Mouse (Mus musculus) right cerebral cortex, postnatal 25 days (tissue): Measurements from ENCODE around the gene Ckb.

Source experiments
- DNase-seq: peaks from one replicate; pipeline ENCODE4 v3.0.0; 2022

The Ckb gene

DNA sequence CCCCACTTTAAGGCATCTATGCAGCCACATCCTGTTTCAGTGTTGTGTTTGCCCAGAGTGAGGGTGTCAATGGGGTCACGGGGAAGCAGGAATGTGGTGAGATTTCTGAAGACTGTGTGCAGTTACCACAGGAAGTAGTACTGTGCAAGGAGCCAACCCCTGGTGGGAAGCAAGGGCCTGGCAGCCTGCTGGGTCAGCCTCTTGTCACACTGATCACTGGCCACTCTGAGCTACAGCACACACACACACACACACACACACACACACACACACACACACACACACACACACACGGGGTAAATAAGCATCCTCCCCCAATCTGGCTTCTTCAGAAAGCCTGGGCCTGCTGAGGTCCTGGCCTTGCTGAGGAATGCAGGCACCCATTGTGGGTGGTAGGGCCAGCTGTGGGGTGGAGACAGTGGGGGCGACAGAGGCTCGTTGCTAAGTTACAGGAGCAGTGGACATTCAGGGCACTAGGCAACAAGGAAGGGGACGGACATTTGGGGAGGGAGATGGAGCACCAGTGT is 19.3 kb upstream of the Ckb start:
- DNase-seq = no peak

DNA sequence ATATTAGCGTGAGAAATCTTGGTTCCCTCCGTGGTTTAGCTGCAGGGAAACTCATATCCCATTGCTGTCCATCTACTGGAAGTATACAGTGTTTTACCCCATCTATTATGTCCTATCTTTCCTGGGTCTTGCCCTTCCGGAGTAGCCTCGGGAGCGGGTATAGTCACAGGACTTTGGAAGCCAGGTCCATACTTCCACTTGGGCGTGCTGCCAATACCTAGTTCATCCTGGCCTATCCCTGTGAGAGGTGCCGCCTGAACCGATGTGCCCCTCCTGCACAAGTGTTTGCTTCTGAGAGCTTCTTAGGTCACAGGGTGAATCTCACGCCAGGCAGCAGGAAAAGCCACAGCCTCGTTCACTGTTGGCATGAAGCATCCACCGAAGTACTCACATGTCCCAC is 17.3 kb upstream of the Ckb start:
- no peak for DNase-seq

DNA sequence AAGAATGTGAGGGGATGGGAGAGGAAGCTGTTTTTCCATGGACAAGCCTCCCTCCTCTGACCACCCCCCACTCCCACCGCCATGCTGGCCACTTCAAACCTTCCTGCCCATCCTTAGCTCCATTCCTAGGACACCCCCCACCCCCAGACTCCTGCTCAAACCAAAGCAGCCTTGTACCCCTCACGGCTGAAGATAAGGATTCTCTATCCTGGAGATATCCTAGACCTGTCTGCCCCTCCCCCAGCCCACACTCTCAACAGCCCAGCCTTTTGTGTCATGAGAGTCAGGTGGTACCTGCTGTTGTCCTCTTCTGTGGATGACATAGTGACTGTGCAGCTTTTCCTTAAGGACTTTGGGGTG is 15.9 kb upstream of the Ckb start:
- no peak for DNase-seq

DNA sequence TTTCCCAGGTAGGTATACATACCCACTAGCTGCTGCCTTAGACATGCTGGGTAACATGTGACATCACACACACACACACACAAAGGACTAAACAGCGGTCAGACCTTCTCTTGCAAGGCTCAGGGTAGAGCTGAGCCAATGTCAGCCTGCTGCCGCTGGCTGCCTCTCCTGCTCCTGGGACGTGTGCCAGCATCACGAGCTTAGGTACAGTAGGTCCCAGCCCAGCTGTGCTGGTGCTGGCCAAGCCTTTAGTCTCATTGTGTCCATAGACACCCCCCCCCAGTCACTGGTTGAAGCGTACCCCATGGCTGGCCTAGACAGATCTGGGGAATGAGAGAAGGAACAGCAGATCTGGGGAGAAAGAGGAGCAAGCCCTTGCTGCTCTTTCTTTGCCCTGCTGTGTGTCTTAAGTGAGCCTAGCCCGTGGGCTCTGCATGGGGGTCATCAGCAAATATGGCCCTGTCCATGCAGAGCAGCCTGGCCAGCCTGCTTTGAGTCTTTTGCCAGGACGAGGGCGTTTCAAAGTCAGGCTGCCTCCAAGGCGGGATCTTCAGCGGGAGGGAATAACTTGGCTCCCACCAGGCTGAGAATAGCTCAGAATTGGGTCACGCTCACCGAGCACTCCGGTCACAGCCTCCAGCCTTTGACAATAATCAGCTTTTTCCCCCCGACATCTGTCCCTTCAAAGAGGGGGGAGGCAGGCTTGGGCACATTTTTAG is 15.4 kb upstream of the Ckb start:
- DNase-seq = no peak

DNA sequence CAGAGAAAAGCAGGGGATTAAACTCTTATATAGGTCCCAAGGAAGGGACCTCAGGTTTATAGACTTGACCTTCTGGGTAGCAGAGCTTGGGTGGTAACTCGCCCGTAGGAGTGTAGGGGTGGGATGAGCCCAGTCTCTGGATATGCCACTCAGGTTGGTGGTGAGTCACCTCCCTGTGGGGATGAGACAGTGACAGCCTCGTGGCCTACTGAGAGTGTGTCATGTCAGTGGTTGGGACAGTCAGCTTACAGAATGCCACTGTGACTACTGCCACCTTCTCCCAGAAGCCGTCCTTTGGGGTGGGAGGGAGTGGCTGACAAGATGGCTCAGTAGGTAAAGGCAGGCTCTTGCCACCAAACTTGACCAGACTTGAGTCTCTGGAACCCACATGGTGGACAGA is 14.3 kb upstream of the Ckb start:
- no peak for DNase-seq

DNA sequence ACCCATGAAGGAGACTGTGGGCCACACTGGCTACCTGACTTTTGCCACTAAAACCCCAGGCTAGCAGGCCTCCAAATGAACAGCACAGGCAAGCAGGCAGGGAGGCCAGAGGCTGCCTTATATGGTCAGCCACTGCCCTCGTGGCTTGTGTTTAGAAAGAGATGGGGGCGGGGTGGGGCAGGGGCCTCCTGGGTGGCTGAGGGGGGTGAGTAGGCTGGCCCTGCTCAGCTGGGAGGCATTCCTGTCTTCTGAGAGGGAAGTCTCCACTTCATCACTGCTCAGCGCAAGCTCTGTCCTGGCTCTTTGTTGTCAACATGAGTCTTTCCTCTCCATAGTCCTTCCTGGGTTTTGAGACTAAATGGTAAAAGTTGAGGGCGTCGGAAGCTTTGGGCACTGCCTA is 10.7 kb upstream of the Ckb start:
- no peak for DNase-seq

DNA sequence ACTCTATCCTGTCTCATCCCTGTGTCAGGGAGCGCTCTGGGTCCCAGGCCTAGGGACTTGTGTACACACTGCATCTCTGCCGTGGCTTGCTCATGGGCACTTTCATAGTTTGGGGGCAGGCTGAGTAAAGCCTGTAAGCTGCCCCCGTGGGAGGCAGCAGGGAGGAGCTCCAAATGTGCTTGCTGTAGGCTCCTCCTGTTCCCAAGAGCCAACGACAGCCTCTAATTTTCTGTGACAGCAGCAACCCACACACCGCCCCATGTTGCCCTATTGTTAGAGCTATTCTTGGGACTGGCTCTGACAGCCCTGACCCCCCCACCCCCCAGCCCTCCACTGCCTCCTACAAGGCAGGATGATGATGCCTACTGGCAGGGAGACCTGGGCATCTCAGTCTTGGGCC is 9.9 kb upstream of the Ckb start:
- no peak for DNase-seq

DNA sequence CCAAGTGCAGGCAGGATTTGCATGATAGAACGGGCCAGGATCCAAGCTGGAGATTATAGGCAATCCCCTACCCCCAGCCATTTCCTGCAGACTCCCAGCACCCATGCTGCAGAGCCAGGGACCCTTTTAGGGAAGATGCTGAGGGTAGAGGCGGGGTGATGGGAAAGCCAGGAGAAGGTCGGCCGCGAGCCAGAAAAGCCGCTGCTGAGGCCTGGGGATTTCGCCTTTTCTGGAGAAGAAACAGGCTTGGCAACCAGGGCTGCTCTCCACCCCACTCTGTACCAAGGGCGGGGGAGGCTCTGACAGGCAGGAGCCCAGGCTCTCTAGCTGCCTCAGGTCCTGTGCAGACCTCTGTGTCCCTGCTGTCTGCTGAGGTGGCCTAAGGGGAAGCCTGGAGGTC is 9.2 kb upstream of the Ckb start:
- no peak for DNase-seq

DNA sequence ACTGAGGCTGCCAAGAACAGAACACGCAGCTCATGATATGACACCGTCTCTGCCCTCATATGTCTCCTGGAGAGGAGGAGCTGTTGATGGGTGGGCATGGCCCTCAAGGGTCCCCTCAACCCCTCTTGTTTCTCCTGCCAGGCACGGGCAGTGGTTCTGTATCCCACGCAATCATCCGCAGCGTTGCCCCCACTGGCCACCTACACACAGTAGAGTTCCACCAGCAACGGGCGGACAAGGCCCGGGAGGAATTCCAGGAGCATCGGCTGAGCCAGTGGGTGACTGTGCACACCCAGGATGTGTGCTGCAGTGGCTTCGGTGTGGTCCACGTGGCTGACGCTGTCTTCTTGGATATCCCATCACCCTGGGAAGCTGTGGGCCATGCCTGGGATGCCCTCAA is 8.5 kb upstream of the Ckb start:
- DNase-seq = no peak

DNA sequence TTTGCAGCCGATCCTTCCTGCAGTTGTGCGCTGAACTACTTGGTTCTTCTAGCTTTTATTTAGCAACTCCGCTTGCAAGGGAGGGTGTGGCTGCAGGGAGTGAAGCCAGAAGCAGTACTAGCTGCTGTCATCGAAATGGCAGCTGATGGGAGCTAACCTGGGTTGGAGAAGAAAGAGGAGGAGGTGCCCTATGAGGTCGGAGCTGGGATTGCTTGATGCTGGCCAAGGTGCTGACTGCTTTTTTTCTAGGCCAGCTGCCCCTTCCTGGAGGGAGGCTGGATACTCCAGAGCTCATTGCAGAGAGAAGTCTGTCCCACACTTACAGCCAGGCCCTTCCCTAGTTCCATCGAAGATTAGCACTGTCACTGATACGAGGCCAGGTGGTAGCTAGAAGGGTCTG is 6.9 kb upstream of the Ckb start:
- DNase-seq = no peak

DNA sequence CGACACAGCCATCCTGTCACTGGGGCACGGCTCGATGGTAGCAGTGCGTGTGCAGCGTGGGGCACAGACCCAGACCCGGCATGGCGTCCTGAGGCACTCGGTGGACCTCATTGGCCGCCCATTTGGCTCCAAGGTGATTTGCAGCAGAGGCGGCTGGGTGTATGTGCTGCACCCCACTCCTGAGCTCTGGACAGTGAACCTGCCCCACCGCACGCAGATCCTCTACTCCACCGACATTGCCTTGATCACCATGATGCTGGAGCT is 6.5 kb upstream of the Ckb start:
- no peak for DNase-seq

DNA sequence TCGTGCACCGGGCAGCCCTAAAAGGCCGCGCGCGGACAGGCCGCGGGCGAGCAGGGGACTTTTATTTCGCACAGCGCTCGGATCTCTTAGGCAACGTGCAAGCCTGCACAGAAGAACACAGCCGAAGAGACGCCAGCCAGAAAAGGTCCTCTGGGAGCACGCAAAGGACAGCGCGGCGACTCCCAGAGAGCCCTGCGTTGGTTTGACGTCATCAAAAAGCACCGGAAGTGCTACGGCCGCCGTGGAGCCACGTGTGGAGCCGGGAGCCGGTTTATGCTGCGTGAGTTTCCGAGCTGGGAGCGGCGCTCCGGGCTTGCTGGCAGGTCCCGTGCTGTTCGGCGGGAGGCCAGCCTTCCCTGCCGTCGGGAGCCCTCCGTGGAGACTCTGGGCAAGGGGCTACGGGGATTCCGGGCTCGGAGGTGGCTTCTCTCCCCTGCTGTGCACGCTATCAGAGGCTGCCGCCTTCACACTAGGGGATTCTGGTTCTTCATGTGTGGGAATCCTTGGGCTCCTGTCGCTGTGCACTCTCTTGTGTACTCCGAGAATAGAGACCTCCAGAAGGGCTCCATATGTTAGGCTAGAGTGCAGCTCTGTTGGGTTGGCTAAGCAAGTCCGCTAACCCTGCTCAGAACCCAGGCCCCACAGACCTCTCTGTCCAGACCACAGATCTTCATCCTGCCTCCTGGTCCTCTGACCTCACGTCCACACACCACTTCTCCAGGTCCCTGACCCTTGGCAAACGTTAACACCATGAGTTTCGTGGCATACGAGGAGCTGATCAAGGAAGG is 5.9 kb upstream of the Ckb start, which contains the start of gene Trmt61a:
Gene Trmt61a, plus strand, starts transcription at position 224 of the 788 bp plus-strand sequence.
- peak; percentile 88 for DNase-seq

DNA sequence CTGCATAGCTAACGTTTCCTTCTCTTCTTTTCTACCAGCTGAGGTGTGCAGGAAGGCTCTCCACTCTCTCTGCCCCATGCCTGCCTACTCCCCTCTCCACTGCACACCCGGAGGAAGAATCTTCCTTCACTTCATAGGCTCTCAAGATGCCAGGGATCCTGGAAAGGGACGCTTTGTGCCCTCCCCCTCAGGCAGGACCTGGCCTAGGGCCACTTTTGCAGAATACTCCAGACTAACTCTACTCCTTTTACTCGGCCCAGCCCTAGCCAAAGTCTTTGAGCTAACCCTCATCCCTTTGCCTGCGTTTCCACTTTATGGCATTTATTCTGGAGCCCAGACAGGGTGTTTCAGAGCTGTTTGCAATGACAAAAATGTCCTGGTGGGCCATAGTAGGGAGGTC is 5.3 kb upstream of the Ckb start:
- DNase-seq = no peak

DNA sequence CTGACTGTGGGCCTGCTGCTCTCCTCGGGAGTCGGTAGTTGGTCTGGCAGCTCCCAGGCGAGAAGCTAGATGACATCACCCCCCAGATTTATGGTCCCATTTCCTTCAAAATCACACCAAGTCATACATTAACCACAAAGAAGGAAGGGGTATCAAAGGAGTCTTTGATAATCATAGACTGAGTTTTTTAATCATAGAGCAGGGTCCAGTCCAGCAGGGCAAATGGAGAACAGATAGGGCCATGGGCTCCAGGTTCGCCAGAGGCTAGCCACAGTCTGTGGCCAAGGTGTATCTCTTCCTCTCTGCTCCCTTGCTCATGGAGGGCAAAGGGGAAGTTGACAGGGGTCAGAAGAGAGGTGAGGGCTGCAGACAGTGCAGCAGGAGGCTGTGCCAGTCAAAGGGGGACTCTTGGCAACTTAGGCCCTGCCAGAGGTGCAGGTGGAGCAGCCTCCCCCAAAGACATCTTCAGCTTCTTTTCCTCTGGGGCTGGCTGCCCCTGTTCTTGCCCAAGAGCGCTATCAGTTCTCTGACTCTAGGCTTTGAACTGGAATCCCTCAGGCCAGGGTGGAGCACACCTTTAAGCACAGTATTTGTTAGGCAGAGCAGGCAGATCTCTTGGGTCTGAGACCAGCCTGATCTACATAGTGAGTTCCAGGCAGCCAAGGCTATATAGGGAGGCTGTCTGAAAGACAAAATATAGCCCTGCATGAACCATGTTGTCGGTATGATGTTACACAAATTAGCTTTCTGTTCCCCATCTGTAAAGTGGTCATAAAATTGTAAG is 3.9 kb upstream of the Ckb start:
- no peak for DNase-seq

DNA sequence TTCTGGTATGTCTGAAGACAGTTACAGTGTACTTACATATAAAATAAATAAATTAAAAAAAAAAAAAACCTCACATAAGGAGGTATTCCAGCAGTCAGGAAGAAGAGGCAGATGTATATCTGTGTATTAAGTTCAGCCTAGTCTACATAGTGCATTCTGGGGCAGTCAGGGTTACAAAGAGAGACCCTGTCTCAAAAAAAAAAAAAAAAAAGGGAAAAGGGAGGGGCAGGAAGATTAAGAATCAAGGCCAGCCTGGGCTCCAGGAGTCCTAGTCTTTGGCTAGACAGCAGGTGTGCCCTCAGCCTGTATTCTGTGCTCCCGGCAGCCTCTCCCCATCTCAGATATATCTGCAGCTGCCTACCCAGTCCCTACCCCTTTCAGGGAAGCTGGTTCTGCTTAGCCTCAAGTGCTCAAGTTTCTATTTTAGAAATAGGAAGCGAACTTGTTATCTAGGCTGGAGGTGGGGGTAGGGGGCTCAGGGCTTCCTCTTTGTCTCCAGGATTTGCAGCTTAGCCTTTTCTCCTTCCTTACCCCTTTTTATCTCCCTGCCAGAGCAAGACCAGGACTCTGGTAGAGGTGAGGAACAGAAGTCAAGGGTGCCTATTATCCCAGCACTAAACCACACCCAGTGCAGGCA is 2.8 kb upstream of the Ckb start:
- DNase-seq = no peak

DNA sequence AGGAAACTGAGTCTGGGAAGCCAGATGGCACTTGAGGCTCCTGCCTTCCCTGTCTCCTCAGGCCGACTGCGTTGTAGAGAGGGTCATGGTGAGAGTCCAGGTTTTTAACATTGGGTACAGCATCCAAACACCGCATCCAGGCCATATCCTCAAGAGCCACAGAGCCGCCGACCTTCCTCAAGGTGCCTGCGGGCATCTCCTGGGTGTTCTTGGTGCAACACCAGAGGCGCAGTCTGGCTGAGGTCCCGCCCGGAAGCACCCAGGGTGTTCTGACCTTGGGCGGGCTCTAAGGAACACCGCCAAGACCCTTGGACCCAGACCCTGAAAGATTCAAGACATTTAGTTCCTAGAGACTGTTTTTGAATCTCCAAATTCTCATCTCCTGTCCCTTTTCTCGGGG is 443 bp upstream of the Ckb start:
- no peak for DNase-seq

DNA sequence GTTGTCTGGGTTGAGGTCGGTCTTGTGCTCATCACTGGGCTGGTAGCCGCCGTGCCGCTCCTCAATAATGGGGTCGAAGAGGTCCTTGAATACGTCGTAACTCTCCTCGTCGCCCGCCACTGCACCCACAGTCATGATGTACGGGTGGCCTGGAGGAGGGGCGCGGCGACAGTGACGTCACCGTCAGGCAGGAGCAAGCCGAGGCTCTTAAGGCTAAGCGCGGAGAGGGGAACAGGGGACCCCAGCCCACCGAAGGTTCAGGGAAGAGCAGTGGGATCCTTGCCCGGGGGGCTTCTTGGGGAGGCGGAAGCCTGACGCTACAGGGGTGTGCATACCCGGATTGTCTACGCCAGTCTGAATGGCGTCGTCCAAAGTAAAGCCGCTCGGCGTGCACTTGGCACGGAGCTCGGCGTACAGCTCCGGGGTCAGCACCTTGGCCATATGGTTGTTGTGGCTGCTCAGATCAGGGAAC is 671 bp downstream of the Ckb start:
- DNase-seq = peak; percentile 82

DNA sequence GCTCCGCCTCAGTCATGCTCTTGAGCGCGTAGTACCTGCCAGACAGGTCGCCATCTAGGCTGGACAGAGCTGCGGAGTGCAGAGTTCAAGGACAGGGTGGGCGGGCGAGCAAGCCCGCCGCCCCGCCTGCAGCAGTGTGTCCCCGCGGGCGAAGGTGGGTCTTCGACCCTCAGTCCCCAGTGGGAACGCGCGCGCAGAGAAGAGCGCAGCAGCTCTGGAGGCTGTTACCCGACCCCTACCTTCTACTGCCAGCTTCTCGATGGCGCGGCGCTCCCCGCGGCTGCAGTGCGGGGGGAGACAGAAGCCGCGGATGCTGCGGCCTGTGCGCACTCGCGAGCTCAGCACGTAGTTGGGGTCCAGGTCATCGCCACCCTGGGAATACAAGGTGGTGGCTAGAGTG is 1.2 kb downstream of the Ckb start:
- no peak for DNase-seq

DNA sequence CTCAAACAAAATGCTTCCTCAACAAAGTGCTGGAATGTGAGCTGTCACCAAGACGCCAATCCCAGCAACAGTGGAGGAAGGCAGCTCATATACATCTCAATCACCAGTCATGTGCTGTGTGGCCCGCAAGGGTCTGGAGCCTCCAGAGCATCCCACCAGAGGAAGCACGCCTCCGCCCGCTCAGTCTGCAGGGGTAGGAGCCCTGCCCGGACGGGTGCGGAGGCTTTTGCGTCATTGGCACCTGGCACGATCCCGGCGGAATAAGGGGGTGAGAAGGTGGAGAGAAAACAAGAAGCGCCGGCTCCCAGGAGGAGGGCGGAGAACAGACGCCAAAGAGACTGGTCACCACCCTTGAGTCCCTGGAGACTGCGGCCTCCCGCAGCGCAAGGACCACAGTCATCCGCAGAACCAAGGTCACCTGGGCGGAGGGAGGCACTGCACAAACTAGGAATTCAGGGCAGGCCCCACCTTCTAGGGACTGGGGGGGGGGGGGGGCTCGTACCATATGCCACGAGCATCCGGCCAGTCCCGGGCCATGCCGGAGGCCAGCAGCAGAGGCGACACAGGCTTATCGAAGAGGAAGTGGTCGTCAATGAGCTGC is 1.7 kb downstream of the Ckb start:
- peak; percentile 78 for DNase-seq

DNA sequence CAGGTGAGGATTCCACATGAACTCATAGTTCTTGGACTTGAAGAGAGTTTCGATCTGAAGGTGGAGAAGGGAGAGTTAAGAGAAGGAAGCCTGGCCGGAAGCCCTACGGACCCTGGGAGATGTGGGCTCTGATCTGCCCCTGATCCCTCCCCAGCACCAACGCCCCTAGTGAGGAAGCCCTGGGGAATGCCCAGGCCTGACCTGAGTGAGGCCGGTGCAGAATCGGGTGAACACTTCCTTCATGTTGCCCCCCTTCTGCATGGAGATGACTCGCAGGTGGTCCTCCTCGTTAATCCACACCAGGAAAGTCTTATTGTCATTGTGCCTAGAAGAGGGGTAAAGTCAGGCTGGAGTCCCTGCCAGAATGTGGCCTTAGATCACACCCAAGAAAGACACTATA is 2.2 kb downstream of the Ckb start:
- no peak for DNase-seq

DNA sequence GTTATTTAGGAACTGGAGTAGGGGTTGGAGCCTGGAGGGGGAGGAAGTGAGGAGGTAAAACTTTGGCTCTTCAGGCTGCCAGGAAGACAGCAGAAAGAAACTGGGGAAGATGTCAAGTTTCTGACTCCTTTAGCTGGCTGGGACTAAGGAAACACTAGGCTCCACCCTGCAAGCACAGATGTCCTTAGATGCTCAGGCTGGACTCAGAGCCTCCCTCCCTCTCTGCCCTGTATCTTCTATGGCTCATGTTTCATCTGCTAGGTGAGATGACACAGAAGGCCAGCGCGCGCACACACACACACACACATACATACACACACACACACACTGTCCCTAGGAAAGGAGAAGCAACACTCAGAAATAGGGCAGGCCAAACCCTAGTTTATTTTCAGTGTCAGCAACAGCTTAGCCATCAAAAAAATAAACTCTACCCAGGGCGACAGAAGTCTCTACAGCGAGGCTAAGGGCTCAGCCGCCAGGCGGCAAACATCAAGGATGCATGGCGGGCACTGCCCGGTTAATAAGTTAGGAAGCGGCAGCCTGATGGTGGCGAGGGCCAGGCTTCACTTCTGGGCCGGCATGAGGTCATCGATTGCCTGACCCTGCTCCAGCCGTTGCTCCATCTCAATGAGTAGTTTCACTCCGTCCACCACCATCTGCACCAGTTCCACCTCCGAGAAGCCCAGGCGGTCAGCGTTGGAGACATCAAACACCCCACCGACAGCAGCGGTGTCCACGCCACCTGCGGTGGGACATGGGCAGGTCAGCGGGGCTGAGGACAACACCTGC is 2.9 kb downstream of the Ckb start:
- peak; percentile 29 for DNase-seq

DNA sequence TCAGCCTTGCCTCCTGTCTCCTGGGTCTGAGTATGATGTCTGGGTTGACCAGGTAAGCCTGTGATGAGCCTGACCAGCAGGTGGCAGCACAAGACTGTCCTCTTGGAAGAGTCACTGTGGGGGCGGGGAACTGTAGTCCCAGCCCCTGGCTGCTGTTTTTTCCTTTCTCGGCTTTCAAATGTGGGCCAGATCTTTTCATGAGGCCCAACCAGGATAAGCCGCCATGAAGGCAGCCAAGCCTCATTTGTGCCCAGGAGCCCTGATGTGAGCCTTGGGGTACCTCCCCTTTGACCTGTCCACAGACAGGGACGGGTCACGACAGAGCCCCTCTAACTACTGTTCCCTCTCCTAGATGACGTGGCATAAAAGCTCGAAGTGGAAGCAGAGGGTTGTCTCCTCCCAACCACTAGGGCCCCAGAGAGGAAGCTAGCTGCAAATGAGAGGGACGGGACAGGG is 3.7 kb downstream of the Ckb start:
- DNase-seq = peak; percentile 90
